Mouse (Mus musculus) kidney, postnatal 25 days (tissue): Measurements from ENCODE around the gene Grik2.

Experiments used
- DNase-seq, 2 experiments: peaks; one replicate each; pipeline ENCODE4 v3.0.0; 2021; ENCODE audit warnings: mixed read lengths in 2 of 2

The Grik2 gene

DNA sequence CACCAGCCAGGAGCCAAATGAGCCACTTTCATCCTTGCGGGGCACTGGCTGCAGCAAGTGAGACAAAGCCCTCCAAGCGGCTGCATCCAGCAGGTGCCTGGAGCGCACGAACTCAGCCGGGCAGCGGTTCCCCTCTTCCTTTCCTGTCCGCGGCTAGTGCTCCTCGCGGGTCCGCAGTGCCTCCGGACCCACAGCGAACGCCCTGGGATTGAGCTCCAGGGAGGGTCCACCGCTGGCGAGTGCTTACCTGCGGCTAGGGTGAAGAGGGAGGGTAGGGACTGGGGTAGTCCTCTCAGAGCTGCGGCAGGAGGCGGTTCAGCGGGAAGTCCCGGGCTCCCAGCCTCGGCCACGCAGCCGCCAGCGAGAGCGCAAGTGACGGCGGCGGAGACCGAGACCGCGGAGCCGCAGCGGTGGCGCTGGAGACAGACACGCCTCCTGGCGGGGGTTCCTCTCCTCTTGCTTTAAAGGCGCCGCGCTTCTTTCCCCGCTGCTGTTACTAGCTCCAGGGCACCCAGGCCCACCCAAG, at the start of gene Grik2:
Gene Grik2, minus strand, starts transcription at position 386 of the 526 bp plus-strand sequence.
- peak in 1 of 2 experiments; percentile 31 for DNase-seq

GRCm38 (mm10) chr10:49834392-49834791, 45.8 kb upstream of the Grik2 start:
- DNase-seq, result no peak

DNA sequence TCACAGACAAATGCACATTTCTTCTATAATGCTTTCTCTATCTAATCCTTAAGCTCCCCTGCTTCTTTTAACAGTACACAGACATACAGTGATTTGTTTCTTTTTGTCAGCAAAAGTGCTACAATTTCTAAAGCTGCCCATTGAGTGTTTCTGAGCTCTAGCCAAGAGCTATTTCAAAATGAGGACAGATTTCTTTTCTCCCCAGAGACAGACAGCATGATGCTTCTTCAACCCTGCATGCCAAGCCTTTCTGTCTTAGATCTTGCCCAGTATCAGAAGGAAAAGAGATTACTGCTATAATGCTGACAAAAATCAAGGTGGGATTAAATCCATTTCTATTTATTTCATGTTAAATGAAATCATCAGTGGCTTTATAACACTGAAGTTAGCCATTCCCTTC, 18.7 kb upstream of the Grik2 start:
- no peak for DNase-seq

- no peak for DNase-seq
These were observed 12.4 kb upstream of the Grik2 start for GRCm38 (mm10) chr10:49801001-49801400.

GRCm38 (mm10) chr10:49794129-49794528, 5.6 kb upstream of the Grik2 start:
- DNase-seq, result no peak

DNA sequence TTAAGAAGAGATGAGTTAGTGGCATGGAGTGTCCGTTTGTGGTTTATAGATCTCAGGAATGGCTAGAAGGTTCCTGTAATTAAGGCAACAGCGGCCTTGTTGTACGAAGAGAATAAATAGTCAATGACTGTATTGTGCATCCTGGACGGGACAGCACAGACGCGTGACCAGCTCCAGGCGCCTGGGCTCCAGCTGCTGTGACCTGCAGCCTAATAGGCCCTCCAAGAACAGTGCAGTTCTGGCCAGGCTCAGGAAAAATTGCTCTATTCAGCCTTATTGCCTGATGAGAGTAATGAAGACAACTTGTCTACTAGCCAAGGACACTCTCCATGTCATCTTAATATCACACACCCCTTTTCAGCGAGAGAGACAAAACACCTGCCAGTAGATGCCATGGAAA, 1.8 kb upstream of the Grik2 start:
- peak in 1 of 2 experiments; percentile 22 for DNase-seq

- DNase-seq, result no peak
These were observed 1.1 kb upstream of the Grik2 start for GRCm38 (mm10) chr10:49789711-49790110.

GRCm38 (mm10) chr10:49788914-49789313, 348 bp upstream of the Grik2 start:
- DNase-seq, result no peak

DNA sequence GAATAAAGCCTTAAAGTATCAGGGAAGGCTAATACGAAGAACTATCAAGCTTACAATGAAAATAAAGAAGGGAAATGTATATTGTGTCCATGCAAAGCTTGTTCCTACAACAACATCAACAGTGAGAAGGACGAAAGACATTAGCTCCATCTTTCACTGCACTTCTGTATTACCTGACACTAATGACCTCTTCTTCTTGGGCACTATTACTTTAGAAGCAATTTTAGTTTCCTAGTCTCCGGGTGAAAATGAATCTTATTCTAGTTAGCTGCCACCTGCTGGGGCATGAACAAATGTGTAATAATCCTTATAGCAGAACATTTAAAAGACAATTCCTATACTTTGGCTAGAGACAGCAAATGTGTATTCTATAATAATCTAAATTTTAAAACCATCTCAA, 1.9 kb downstream of the Grik2 start:
- DNase-seq, result no peak

DNA sequence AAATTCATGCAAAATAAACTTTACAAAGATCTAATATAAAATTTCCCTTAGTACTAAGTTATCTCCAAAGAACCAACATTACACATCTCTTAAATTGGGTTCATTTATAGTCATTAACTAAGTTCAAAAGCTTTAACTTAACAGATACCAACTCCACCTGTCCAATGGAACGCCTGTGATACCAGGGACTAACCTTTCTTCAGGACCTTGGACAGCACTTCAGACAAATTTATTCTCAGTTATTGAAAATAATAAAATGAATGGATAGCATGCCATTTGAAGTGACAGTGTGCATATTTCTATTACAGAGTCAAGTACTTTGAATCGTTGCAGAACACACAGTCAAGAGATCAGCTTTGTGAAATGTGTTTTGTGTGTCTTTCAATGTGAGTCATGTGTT, 3.1 kb downstream of the Grik2 start:
- DNase-seq, result no peak

DNA sequence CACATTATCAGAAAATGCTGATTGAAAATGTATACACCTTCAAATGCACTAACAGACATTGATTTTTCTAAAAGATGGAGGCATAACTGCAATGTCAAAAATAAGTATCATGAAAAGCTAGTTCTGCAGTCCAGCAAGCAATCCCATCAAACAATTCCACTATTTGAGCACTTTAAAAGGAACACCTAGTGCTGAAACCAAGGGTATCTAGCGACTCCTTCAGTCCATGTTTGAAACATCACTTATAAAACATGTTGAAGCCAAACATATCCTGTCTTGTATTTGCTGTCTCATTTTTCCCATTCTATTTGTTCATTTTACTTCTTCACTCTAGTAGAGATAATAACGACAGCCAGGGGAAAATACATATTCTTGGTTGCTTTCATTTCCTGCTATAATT, 3.7 kb downstream of the Grik2 start:
- no peak for DNase-seq

DNA sequence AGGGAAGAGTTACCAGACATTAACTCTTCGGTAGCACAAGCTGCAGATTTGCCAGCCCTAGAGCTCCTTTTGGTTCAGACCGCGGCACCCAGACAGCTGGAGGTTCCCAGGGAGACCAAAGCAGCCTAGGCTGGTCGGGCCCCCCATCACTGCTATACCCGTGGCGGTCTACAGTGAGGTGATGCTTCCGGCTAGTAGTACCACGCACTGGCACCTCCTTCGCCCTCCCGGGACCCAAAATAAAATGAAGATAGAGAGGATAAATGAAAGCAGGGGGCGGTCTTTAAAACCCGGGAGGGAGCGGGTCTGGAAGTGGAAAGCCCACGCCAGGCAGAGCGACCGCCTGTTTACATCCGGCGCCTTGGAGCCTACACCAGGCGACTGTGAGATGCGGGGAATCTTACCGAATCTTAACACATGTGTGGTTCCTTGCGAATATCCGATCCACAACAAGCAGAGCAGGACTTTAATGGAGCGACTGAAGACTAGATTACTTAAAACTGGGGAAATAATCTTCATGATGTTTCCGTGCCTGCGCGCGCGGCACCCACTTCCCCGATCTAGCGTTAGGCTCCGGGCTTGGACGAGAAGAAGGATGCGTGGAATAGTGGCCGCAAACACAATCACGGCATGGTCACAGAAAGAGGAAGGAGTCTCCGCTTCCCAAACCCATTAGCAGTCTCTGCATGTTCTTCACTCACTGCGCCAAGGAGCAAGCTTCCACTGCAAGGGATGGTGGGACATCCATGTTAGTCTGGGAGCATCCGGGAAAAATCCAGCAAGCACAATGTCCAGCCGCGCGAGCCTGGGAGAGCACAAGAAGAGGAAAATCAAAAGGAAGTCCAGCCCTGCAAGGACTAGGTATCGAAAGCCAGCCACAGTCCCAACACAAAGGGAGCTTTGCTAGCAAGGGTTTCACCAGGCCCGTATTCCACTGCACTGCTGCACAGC, 5.5 kb downstream of the Grik2 start:
- peak in 1 of 2 experiments; percentile 24 for DNase-seq

GRCm38 (mm10) chr10:49782061-49782460, 6.5 kb downstream of the Grik2 start:
- DNase-seq, result no peak

- DNase-seq, result no peak
These were observed 8.1 kb downstream of the Grik2 start for GRCm38 (mm10) chr10:49780430-49780829.

GRCm38 (mm10) chr10:49768897-49769296, 19.7 kb downstream of the Grik2 start:
- no peak for DNase-seq

GRCm38 (mm10) chr10:49767556-49767955, 21.0 kb downstream of the Grik2 start:
- DNase-seq, result no peak

DNA sequence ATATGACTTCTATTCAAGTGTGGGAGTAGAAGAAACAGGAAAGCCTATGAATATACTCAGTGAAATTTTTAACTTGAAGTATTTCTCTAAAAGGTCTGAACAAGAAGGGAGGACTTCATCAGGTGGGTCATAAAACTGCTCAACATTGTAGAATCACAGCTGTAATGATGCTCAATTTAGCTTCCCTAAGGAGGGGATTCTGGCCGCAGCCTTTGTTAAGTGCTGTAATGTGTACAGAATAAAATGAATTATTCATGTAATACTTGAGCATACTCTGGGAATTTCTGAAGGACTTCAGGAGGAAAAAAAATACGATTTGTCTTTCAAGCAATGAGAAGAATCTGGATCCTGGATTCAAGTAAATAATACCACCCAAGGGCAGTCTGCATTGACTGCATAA, 26.0 kb downstream of the Grik2 start:
- no peak for DNase-seq

- no peak for DNase-seq
These were observed 36.8 kb downstream of the Grik2 start for GRCm38 (mm10) chr10:49751769-49752168.

GRCm38 (mm10) chr10:49731841-49732240, 56.7 kb downstream of the Grik2 start:
- no peak for DNase-seq

DNA sequence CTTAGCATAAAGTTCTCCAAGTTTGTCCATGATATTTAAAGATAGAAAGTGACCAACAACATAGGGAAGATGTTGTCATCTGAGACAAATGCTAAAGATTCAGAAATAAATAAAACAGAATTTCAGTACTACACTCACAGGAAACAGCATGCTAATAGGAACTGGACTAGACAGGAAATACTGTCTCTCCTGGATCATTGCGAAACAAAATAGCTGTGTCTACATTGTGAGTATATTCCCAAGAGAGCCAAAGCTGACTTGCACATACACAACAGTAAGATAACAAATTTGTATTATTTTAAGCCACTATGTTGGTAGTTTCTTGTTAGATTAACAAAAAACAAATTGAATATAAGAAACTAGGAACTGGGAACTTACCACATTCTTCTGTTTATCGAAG, 64.9 kb downstream of the Grik2 start:
- no peak for DNase-seq

- DNase-seq, result no peak
These were observed 71.7 kb downstream of the Grik2 start for GRCm38 (mm10) chr10:49716856-49717255.

- DNase-seq, result no peak
These were observed 78.8 kb downstream of the Grik2 start for GRCm38 (mm10) chr10:49709748-49710147.

DNA sequence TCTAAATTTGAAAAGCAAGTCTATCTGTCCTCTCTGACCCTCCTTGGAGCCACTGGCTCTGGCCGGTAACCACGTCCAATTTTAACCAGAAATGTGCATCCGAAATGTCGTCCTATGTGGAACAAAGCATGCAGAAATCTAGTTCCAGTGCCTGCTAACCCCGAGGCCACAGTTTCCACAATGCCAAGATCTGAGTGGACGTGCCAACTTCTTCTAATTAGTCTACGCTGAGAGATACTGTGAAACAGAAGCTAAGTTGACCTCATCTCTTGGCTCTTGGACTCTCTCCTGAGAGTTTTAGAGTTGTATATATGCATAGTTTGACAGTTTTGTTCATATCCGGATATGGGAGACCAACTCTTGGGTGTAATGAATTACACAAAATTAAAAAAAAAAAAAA, 84.1 kb downstream of the Grik2 start:
- DNase-seq, result no peak

GRCm38 (mm10) chr10:49652320-49652719, 136.2 kb downstream of the Grik2 start:
- DNase-seq, result no peak
